Mouse (Mus musculus) spleen, adult 2 months (tissue): ENCODE results near the gene Meis2.

Experiments
- CTCF ChIP-seq: fragments of 200-500 bp; IDR thresholded peaks from 2 replicates; pipeline ENCODE4 v1.5.1; 2011; ENCODE audit warnings: mild to moderate bottlenecking, inconsistent platforms; ENCODE audit not compliant: insufficient read depth, insufficient read length, insufficient replicate concordance; ENCODE audit errors: extremely low read depth
- POLR2A ChIP-seq: fragments of 200-500 bp; IDR thresholded peaks from 2 replicates; pipeline ENCODE4 v1.6.1; 2011; ENCODE audit warnings: low read depth, low read length, inconsistent platforms

DNA sequence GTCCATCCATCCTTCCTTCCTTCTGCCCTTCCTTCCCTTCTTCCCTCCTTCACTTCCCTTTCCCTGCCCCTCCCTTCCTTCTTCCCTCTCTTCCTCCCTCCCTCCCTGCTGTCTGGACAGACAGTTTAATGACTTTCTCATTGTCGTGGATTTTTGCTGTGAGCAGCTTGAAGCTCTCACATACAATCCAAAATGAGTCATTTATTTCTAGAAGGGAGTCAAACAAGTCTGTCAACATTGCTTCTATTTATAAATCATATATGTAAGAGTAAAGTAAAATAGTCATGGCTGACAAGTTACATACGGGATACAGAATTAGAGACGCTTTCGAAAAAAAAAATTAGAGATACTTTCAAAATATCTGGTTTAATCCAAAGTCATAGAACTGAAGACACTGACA is 43.7 kb downstream of the Meis2 start:
- TF ChIP-seq CTCF (no peak), POLR2A (no peak)
